9 mouse cellular contexts compared by ENCODE assay signal in the genomic region with DNA sequence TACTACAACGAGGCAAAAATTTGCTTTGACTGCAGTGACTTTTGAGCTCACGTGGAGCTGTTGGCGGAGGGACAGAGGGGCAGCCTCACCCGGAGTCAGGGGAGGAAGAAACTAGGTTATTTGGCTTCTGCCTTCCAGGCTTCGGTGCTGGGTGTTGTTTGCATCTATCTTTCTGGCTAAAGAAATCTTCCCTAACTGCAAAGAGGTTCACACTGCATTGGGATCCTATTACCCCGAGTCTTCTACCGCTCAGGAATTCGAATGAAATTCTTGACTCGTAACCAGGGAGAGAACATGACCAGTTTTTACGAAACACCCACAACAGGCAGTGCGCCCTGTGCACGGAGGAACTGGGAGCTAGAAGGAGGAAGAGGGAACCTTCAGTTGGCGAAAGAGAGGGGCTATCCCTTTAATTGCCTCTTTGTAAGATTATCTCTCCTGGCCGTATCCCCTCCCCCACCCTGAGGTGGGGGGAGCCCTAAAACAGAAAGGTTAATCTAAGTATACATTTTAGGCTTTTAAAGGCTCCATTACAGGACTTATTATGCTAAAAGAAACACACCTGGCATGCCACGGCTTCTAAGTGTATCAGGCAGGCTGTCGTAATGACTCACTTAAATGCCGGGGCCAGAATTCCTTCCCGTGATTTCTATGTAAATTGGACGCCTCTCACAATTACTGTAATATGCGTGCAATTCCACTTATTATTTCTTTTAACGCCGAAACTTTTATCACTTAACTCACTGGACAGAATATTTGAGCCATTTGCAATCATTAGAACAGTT.
DNase-seq lines count a peak whose midpoint lies in the region; ATAC-seq and TF ChIP-seq lines count a peak whose summit lies in the region.
"Had no signal": no experiment of that assay in that cellular context is flagged by ENCODE, and none has a peak within 500 bp of the region (broad histone marks: within the 10 kb centered on the region; RNA-seq: fewer than 3 reads in every experiment).

No protein-coding gene starts in this region.

- WGBS in cerebellum, adult 2 months, result 13% methylated on average over 22 of the region's 22 CpGs
- 12% methylated on average over 22 of the region's 22 CpGs for WGBS in stomach, embryonic 16.5 days

- TF ChIP-seq POLR2A in cerebellum, adult 2 months (IDR thresholded peaks at IDR 0.05; ENCODE audit: borderline replicate concordance, insufficient read depth, low read length), result no peak

- H3K4me2 ChIP-seq in stomach, embryonic 16.5 days (ENCODE audit: low read depth, low read length), result peak overlapping the region; percentile 52
- H3K4me2 ChIP-seq: liver, embryonic 13.5 days had no signal

- no peak overlapping the region for H3K4me3 ChIP-seq in cerebellum, adult 2 months (replicated peaks; ENCODE audit: insufficient read depth, low read depth, low read length)
- H3K4me3 ChIP-seq in stomach, embryonic 16.5 days (replicated peaks; ENCODE audit: low read length), result peak overlapping the region; percentile 26
- H3K4me3 ChIP-seq: liver, embryonic 13.5 days had no signal

- no peak for ATAC-seq in stomach, embryonic 16.5 days (ENCODE audit: insufficient read depth, low FRiP score)

- no peaks in the 10 kb centered on the region for H3K4me1 ChIP-seq in cerebellum, adult 2 months (ENCODE audit: control insufficient read depth, insufficient read depth, low read length)
- no peaks in the 10 kb centered on the region for H3K4me1 ChIP-seq in stomach, embryonic 16.5 days (ENCODE audit: control insufficient read depth, insufficient read depth, low read length)
- H3K4me1 ChIP-seq: liver, embryonic 13.5 days had no signal

- H3K9me3 ChIP-seq in stomach, embryonic 16.5 days (replicated peaks; ENCODE audit: control insufficient read depth, low read length), result no peaks in the 10 kb centered on the region
- H3K9me3 ChIP-seq: liver, embryonic 13.5 days had no signal

- no peak overlapping the region for H3K27ac ChIP-seq in cerebellum, adult 2 months (ENCODE audit: insufficient read depth, low read length)
- H3K27ac ChIP-seq in stomach, embryonic 16.5 days (ENCODE audit: low read length), result no peak overlapping the region
- H3K27ac ChIP-seq: liver, embryonic 13.5 days had no signal

- H3K36me3 ChIP-seq in stomach, embryonic 16.5 days (ENCODE audit: control insufficient read depth, insufficient read depth, low read length), result no peaks in the 10 kb centered on the region
- H3K36me3 ChIP-seq: liver, embryonic 13.5 days had no signal

- peak; percentile 29 to 30 for DNase-seq in cerebellum, postnatal 14 days
- DNase-seq in cerebellum, adult 2 months, result no peak
- DNase-seq in right cerebral cortex, postnatal 25 days, result peak; percentile 14
- no peak for DNase-seq in right cerebral cortex, postnatal 4 days
- DNase-seq in kidney, postnatal 14 days, result peak; percentile 20
- no peak for DNase-seq in thymus, postnatal 14 days
- no peak for DNase-seq in adipocyte (ENCODE audit: low spot score)
- DNase-seq: liver, embryonic 13.5 days had no signal

- H3K27me3 ChIP-seq in cerebellum, adult 2 months (ENCODE audit: control insufficient read depth, insufficient read depth, low read length), result no peaks in the 10 kb centered on the region; the same call in 1 of the 2 replicates
- peaks cover 15% of the 10 kb centered on the region; the same call in 1 of the 2 replicates for H3K27me3 ChIP-seq in stomach, embryonic 16.5 days (ENCODE audit: control insufficient read depth, insufficient read depth, low read length)

- TF ChIP-seq CTCF in cerebellum, adult 2 months (IDR thresholded peaks at IDR 0.05; ENCODE audit: borderline replicate concordance, insufficient read depth, low read depth, low read length), result no peak

- H3K9ac ChIP-seq in stomach, embryonic 16.5 days (ENCODE audit: low read length), result 0 out of 2 replicates have a peak overlapping the region, but pooled peaks have one; percentile 24
- H3K9ac ChIP-seq: liver, embryonic 13.5 days had no signal

Comparison
In these comparisons a context has a peak if more than half of its experiments do, and no peak if none do; other contexts are left out.
1. DNase-seq: peak in cerebellum, postnatal 14 days (2 of 2), right cerebral cortex, postnatal 25 days (single experiment) and kidney, postnatal 14 days (single experiment); none in cerebellum, adult 2 months (0 of 2), right cerebral cortex, postnatal 4 days (single experiment), thymus, postnatal 14 days (single experiment) and adipocyte (single experiment).